Mouse (Mus musculus) urinary bladder, postnatal 14 days (tissue): Measurements from ENCODE around the gene Pms1.
"Not testable (repeated sequence)": the region's sequence is repeated elsewhere in the genome, so short reads cannot be mapped to it uniquely, and the experiment has no call there.

Source experiments
- DNase-seq: peaks from one replicate; pipeline ENCODE4 v3.0.0; 2021; ENCODE audit warnings: low spot score

Pms1 gene

DNA sequence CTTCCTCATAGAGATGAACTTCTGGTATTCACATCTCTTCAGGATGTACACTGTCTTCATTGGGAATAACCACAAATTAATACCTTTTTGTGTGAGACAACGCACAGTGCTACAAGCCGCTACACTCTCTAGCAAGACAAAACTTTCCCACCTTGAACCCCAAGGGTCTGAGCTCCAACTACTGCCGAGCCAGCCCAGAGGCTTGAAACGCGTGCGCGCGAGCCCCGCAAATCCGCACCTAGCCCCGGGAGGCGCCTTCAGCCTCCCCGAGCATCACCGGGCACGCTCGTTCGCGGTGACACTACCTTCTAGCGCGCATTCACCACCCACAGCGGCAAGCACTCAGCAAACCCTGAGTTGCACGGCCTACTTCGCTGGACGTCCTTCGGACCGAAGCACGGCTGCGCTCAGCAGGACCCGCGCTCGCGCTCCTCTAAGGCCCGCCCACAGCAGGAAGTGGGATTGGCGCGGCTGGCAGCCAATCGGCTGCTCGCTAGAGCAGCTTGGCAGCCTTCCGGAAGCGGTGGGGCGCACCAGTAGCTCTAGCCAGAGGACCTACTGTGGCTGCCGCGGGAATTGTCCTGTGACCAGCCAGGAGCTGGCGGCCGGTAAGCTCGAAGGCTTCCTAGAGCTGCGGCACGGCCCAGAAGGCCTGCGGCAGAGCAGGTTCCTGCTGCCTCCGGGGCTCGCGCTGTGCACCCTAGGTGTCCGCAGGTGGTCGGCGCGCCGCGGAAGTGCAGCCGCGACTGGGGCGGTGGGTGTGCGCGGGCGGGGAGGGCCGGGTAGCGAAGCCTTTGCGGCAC is at the start of gene Pms1, which contains the start of the genes Ormdl1 and Gm28778:
TSS of gene Pms1 (minus strand) at position 438 of the 803 bp plus-strand sequence.
TSS of gene Ormdl1 (plus strand) at position 515 of the 803 bp plus-strand sequence.
TSS of gene Gm28778 (plus strand) at position 531 of the 803 bp plus-strand sequence.
- peak; percentile 95 for DNase-seq

DNA sequence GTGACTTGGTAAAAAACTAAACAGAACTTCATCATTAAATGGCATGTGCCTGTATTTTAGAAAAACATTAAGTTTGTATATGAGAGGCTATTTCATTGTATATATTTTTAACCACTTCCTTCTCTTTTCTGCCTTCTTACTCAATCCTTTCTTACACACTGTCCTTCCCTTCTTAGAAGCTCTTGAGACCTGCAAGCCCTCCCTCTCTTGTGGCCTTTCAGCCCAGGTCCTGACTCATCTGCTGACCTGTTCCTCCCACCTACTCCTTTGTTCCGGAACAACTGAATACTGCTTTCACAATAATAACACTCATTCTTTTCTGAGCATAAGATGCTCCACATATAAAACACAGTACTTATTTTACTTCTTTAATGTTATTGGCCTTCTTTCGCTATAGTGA is 44.3 kb upstream of the Pms1 start:
- no peak for DNase-seq

DNA sequence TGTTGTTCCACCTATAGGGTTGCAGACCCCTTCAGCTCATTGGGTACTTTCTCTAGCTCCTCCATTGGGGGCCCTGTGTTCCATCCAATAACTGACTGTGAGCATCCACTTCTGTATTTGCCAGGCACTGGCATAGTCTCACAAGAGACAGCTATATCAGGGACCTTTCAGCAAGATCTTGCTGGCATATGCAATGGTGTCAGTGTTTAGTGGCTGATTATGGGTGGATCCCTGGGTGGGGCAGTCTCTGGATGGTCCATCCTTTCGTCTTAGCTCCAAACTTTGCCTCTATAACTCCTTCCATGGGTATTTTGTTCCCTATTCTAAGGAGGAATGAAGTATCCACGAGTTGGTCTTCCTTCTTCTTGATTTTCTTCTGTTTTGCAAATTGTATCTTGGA is 40.6 kb upstream of the Pms1 start:
- DNase-seq, result not testable (repeated sequence)

DNA sequence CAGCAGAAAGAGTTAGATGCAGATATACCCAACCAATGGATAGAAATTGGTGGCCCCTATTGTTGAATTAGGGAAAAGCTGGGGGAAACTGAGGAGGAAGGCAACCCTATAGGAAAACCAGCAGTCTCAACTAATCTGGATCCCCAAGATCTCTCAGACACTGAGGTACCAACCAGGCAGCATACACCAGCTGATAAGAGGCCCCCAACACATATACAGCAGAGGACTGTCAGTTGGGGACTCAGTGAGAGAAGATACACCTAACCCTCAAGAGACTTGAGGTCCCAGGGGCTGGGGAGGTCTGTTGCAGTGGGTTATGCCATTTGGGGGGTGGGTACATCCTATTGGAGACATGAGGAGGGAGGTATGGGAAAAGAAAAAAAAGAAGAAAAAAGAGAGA is 38.6 kb upstream of the Pms1 start:
- no peak for DNase-seq

DNA sequence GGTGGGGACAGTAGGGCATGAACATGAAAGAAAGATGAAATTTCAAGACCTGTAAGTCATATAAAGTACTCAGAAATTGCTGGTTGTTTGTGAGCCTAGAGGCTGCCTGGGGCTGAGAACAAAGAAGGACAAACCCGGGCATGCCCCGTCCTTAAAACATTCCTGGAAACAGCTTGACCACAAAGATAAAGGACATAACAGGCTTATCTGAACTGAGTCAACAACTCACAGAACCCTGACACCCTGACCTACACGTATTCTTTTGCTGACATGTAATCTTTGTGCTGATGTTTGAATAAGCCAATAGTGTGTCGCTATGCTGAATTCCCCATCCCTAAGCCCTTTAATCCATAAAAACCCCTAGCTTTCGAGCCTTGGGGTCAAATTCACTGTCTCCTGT is 36.7 kb upstream of the Pms1 start:
- DNase-seq, result not testable (repeated sequence)

DNA sequence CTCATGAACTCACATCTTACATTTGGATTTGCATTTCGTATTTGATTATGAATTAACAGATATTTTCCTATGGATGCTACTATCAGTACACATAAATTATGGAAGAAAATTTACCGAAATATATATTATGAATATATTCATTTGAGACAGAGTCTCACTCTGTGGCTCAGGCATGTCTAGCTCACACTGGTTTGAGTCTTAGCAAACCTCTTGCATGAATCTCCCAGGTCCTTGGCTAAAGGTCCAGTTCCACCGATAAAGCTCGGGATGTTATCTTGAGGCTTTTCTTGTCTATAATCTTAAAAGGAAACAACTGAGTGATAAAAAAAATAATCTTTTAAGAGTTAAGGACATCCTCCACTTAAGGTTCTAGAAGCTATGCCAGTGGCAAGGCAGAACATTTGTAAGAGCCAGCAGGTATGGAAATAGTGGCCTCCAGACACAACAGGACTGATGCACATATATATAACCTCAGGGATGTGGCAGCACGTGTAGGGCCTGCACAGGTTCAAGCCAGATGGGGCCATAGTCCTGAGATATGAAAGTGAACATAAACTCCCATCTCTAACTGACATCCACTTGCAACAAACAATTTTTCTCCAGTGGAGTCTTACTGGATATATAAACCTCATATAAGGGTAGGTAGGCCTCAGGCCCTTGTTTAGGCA is 28.1 kb upstream of the Pms1 start:
- no peak for DNase-seq

DNA sequence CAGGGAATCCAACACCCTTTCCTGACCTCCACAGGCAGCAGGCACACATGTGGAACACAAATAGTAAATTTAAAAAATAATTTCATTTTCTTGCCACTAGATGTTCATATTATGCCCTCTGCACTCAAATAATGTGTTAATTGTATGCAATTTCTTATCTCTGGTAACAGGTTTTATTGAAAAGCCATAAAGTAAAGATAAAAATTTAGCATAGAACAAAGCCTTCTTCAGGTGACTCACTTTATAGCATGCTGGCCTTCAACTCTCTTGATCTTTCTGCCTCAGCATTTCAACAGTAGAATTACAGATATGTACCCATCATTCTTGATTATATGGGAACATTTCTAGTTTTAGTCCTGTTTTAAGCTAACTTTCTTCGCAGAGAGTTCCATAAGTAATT is 27.5 kb upstream of the Pms1 start:
- no peak for DNase-seq

DNA sequence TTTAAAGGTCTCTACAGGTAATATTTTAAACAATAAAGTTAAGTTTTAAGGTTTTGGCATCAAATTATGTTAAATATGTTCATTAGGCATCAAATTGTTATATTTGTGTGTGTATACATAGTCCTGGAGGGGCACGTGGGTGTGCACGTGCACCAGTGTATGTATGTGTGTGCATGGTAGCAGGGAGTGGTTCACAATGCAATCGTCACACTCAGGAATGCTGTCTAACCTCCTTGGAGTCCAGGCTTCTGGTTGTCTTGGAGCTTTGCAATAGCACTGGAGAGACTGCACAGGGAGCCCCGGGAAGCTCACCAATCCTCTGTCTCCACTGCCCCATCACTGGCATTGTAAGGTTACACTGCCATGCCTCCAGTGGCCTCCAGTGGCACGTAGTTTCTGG is 26.4 kb upstream of the Pms1 start:
- no peak for DNase-seq

DNA sequence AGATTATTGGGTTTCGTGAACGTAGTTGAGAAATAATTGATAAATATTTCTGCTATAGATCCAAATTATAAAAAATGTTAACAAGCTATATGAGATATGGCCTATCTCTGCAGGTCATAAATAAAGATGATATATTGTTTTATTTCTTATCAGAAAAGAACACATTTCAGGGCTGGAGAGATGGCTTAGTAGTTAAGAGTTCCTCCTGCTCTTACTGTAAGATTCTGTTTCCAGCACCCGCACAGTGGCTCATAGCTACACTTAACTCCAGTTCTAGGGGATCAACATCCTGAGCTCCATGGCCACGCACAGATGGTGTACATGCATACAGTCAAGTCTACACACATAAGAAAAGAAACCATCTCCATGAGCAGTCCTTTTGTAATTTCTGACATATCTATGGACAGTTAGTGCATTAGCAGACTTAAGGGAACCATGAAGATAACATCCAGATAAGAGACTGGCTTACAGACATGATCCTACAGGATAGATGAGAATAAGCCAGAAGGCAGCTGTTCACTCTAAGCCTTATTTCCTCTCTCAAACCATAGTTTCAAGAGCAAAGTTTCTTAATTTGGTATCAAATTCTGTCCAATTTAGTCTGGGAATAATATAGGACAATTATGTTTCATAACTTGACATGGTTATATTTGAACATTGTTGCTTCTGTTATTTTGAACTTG is 25.0 kb upstream of the Pms1 start:
- no peak for DNase-seq

DNA sequence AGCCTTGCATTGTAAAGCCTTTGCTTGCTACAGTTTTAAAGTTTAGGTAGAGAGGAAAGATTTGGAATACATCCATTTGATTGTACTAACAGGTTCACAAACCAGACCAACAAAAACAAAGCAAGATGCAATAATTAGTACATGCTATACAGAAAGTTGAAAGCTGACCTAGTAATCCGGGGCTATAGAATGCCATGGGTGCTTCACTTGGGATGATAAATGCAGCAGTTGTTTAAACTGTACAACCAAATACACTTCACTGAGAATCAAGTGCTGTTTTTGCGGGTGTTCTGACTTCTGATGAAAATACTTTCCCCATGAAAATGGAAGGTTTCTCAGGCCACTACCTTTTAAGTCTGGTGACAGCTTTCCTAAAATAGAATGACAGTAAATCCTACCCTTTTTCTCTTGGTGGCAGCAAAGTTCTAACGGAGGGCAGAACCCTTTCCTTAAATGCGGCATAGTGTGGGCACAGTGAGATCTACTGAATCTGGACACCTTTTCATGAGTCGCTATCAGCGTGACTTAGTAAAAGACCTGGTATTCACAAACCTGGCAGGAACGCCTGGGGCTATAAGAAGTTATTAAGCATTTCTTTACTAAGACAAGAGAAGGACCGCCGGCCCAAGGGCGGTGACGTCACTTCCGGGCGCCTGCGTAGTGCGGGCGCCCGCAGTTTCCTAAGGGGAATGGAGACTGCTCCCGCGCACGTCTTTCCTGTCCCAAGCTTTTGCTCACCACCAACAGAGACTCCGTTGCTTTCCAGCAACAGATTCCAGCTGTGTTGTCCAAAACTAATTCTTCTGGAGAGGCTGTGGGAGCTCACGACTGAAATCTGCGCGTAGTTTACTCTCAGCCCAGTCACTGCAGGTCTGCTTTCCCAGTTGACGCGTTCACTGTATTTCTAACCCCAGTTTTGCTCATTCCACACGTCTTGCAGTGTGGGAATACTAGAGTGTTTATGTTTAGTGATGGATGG is 16.5 kb upstream of the Pms1 start, which contains the start of gene Osgepl1:
TSS of gene Osgepl1 (plus strand) at position 636 of the 979 bp plus-strand sequence.
- peak; percentile 85 for DNase-seq

DNA sequence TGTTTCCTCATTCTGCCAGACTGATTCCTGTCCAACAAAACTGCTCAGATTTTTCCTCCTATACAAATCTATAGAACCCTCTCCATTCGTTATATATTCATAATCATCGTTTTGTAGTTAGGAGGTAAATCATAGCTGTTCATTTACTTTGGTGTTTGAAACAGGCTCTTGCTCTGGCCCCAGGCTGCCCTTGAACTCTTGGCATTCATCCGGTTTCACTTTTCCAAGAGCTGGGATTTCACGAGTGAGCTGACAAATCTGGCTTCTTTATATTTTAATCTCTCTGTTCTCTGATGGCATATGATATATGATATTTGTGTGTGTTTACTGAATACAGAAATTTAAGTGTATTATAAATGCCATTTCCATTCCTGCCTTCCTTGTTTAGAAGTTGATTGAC is 3.7 kb upstream of the Pms1 start:
- DNase-seq, result no peak

DNA sequence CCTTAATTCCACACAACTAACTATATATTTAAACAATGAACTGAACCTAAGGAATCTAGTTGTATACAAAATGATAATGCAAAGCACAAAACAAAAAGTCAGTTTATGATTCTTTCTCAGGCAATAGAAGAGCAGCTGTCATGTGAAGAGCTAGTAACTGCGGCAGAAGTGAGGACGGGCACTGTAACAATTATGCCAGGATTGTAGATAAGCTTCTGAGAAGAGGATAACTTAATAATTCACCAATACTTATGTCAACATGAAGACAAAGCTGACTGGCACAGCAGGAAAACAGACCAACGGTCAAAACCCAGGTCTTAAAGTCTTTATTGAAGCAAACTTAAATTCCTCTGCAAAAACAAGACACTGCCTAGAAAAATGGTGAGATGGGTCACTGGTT is 5.6 kb downstream of the Pms1 start:
- no peak for DNase-seq

DNA sequence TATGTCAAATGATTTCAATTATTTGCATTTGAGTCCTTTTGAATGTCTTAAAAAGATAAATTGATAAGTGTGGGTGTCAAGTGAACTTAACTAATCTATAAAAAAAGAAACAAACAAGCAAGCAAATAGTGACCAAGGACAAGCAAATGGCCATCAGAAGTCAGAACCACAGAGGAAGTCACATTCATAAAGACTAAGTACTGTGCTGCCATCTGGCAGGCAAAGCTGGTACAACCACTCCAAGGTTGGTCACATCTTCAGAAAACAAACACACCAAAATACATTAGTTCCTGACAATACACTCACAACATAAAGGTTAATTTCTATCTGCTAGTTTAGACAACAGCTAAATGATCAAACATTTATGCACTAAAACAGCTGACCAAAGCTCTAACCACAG is 24.2 kb downstream of the Pms1 start:
- no peak for DNase-seq

DNA sequence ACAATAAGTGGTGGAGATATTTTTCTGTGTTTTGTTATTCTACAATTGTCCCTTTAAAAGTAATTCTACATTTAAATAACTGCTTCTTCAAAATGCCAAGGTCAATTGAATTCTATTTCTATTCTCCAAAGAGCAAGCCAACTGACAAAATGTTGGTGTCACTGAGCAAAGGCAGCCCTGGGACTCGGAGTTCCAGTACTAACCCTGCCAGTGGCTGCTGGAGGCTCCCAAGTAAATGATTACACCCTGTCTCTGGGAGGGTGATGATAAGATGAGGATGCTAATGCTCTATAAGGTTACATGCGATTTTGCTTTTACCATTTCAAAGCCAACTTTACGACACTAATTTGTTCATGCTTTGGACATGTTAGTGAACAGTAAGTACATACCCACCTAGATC is 26.9 kb downstream of the Pms1 start:
- DNase-seq, result no peak

DNA sequence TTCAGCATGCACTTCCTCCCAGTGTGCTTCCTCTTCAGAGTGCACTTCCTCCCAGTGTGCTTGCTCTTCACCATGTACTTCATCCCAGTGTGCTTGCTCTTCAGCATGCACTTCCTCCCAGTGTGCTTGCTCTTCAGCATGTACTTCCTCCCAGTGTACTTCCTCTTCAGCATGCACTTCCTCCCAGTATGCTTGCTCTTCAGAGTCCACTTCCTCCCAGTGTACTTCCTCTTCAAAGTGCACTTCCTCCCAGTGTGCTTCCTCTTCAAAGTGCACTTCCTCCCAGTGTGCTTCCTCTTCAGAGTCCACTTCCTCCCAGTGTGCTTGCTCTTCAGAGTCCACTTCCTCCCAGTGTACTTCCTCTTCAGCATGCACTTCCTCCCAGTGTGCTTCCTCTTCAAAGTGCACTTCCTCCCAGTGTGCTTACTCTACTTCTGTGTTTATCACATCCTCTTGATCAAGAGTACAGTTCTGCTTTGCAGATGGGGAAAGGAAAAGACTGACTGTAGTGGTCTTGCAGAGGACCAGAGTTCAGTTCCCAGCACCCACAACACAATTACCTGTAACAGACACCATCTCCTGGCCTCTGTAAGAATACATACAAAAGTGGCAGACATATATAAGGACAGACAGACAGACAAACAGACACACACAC is 31.7 kb downstream of the Pms1 start:
- not testable (repeated sequence) for DNase-seq

DNA sequence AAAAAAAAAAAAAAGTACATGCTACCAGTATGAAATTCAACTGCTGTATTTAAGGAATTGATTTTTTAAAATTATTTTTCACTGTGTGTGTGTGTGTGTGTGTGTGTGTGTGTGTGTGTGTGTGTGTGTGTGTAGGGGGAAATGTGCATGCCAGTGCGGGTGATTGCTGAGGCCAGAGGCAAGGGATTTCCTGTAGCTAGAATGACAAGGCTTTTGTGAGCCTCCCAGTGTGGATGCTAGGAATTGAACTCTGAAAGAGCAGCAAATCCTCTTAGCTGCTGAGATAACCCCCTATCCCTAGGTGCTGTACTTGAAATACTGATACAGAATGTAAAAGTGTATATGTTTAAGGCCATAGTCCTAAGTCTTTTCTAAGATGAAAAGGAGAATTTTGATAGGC is 70.8 kb downstream of the Pms1 start:
- DNase-seq, result no peak

DNA sequence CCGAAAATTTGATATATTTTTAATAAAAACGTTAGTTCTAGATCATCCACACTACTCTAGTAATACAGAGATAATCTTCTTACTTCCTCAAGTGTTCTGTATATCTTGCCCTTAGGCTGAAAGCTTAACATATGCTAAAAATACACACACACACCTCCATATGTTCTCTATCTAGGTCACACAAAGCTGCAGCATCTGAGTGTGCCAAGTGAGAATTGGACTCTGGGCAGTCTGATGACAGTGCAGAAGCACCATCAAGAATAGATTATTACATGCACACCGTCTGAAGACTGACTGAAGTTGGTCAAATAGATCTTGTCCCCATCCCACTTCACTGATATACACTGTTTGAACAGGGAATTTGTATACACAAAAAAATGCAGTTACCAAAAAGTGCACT is 71.2 kb downstream of the Pms1 start:
- no peak for DNase-seq

DNA sequence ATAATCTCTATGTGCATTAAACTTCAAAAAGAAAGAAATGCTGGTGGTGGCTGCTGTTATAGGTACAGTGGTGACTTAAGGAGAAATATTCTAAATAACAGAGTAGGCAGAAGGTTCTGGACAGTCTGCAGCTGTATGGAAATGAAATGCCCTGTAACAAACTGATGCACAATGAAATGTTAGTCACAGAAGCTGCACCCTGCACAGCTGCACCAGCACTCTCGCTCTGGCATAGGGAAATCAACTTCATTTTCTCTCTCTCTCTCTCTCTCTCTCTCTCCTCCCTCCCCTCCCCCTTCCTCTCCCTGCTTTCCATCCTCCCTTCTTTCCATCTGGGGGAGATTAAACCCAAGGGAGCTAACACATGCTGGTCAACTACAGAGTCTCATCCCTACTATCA is 72.0 kb downstream of the Pms1 start:
- no peak for DNase-seq

DNA sequence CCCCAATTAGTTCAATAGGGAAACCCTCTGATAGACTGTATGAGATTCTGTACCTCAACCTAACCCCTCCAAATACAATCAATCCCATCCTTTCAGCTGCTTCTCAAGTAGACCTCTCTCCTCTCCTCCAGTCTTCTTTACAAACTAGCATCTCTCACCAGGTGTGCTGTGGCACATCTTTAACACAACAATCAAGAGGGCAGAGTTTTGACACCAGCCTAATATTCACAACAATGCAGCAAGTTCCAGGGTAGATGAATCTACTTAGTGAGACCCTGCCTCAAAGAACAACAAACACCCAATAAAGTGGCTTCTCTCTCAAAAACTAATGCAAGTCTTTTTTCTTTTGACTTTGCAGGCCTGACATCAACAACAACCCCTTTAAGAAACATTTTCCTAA is 86.7 kb downstream of the Pms1 start:
- no peak for DNase-seq

DNA sequence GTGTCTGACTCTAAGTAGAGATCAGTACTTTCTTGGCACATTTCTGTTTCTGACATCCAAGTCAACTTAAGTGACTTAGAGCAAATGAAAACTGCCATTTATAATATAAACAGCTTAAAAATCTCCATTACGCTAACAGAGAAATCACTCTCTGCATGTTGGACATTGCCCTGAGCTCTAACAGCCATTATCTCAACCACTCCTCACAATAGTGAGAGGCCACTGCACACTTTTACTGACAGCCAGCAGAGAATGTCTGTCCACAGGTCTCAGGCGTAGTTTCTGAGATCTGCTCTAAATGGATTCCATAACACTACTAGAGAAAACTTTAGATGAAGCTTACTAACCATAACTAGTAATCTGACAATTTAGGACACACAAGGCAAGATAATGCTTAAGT is 92.9 kb downstream of the Pms1 start:
- no peak for DNase-seq

DNA sequence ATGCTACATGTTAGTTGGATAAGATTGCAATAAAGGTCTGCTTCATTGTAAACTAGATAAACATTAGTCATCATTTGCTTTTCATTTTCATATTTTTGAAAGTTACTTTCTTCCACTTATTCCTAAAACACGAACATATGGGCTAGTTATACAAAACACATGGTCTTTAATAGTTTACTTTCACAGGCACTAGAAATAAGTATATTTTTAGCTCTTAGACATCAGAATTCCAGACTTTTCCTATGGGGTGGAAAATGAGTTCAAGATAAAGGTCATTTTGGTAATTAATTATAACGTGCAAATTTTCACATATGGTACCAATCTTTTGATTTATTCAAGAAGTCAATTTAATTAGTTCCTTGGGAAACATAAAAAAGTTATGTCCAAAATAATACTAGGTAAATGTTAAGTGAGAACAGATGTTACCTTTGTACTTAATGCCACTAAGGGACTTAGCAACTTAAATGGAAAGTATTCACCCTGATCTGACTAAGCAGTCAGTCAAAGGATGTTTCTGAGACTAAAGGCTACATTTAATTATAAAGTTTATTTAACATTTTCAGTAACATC is 95.1 kb downstream of the Pms1 start:
- no peak for DNase-seq
